Comparison of ENCODE assay signal across 9 mouse cellular contexts in the genomic region with DNA sequence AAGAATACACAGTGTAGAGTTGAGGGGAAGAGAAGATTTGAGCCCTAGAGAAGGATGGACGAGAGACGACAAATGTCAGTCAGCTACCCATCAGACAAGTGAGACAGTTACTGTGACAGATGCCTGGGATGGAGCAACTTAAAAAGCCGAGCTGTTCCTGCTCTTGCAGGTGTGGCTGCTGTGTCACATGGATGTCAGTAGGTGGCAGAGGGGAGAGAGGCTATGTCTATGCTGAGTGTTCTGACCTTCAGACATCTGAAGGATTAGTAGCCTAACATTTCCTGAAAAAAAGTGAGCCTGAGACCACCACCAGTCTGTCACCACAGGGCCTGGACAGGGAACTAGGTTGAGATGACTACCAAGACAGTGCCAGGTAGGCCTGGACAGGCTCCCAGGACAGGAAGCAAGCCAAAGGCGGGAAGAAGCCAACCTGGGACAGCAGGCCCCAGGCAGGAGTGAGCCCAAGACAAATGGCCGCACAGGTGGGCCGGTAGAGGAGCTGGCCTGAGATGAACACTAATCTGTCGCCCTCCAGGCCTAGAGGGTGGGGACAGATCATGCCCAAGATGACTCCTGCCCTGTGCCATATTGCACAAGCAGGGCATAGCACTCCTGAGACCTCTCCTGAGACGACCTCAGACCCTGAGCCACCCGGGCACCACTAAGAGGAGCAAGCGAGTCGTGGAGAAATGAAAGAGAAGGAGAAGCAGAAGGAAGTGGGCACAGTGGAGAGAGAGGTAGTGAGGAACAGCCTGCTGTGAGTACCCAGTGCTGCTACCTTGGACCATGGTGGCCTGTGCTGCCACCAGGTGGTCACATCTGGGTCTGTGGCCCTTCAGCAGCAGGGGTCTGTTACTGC. TPM values are rescaled to one million over a fixed set of nuclear protein-coding genes. Genes with fewer than 3 reads are reported as not detected.
DNase-seq lines count a peak whose midpoint lies in the region; ATAC-seq and TF ChIP-seq lines count a peak whose summit lies in the region.
"Had no signal": no experiment of that assay in that cellular context is flagged by ENCODE, and none has a peak within 500 bp of the region (broad histone marks: within the 10 kb centered on the region; RNA-seq: fewer than 3 reads in every experiment).

No protein-coding gene starts in this region.

- peak; percentile 15 for DNase-seq in left cerebral cortex, postnatal 4 days
- no peak for DNase-seq in left cerebral cortex, postnatal 14 days (ENCODE audit: low spot score in 2 of 2)
- DNase-seq in cerebellum, adult 11-12 months, result peak; percentile 93
- DNase-seq in forebrain, embryonic 14.5 days (ENCODE audit: low spot score), result no peak
- DNase-seq in liver, embryonic 11.5 days (ENCODE audit: low spot score), result peak; percentile 62
- DNase-seq in thymus, postnatal 0 days (ENCODE audit: low spot score), result peak; percentile 37
- no peak for DNase-seq in gastrocnemius, adult 2 months
- no peak for DNase-seq in urinary bladder, adult 2 months (ENCODE audit: low spot score)

- intact Hi-C loops in left cerebral cortex, postnatal 4 days (cut with DNase I), result no loop called here
- intact Hi-C loops in left cerebral cortex, postnatal 14 days (cut with DNase I), result no loop called here
- intact Hi-C loops in gastrocnemius, adult 2 months (cut with DNase I), result no loop called here

- H3K4me1 ChIP-seq in forebrain, embryonic 14.5 days (ENCODE audit: control insufficient read depth, insufficient read depth, low read length), result no peaks in the 10 kb centered on the region
- peaks cover 19% of the 10 kb centered on the region for H3K4me1 ChIP-seq in liver, embryonic 11.5 days (replicated peaks; ENCODE audit: control insufficient read depth, insufficient read depth, low read length)

- no peaks in the 10 kb centered on the region for H3K36me3 ChIP-seq in forebrain, embryonic 14.5 days (ENCODE audit: control insufficient read depth, insufficient read depth, low read length)
- H3K36me3 ChIP-seq in liver, embryonic 11.5 days (ENCODE audit: control insufficient read depth, insufficient read depth, low read length), result no peaks in the 10 kb centered on the region

- H3K4me3 ChIP-seq in forebrain, embryonic 14.5 days (ENCODE audit: low read depth, low read length), result no peak overlapping the region
- no peak overlapping the region for H3K4me3 ChIP-seq in liver, embryonic 11.5 days (ENCODE audit: low read depth, low read length)
- no peak overlapping the region for H3K4me3 ChIP-seq in gastrocnemius, adult 2 months
- H3K4me3 ChIP-seq: myocyte had no signal

- WGBS in forebrain, embryonic 14.5 days, result 79% methylated on average over 11 of the region's 11 CpGs
- 61% methylated on average over 11 of the region's 11 CpGs for WGBS in liver, embryonic 11.5 days

- no peaks in the 10 kb centered on the region for H3K9me3 ChIP-seq in forebrain, embryonic 14.5 days (replicated peaks; ENCODE audit: control insufficient read depth, low read length)
- no peaks in the 10 kb centered on the region for H3K9me3 ChIP-seq in liver, embryonic 11.5 days (ENCODE audit: control insufficient read depth, low read length)

- no peak overlapping the region for H3K27ac ChIP-seq in forebrain, embryonic 14.5 days (ENCODE audit: low read depth, low read length)
- H3K27ac ChIP-seq in liver, embryonic 11.5 days (ENCODE audit: low read depth, low read length), result peak overlapping the region; percentile 90
- H3K27ac ChIP-seq in gastrocnemius, adult 2 months, result no peak overlapping the region

- no peak overlapping the region for H3K9ac ChIP-seq in forebrain, embryonic 14.5 days (ENCODE audit: low read length)
- H3K9ac ChIP-seq in liver, embryonic 11.5 days (ENCODE audit: low read depth, low read length), result peak overlapping the region; percentile 54

- TF ChIP-seq CTCF in gastrocnemius, adult 2 months (IDR thresholded peaks at IDR 0.05), result no peak; the same call in 1 of the 2 replicates

- H3K4me2 ChIP-seq in forebrain, embryonic 14.5 days (ENCODE audit: low read length), result no peak overlapping the region
- peak overlapping the region; percentile 44 for H3K4me2 ChIP-seq in liver, embryonic 11.5 days

- no peaks in the 10 kb centered on the region for H3K27me3 ChIP-seq in forebrain, embryonic 14.5 days (replicated peaks; ENCODE audit: control insufficient read depth, insufficient read depth, low read length)
- H3K27me3 ChIP-seq in liver, embryonic 11.5 days (replicated peaks; ENCODE audit: control insufficient read depth, insufficient read depth, low read length), result no peaks in the 10 kb centered on the region

- peak; percentile 40; the same call in 1 of the 2 replicates for ATAC-seq in forebrain, embryonic 14.5 days
- ATAC-seq in liver, embryonic 11.5 days (replicated peaks; ENCODE audit: low FRiP score), result peak; percentile 84

RNA-seq across cellular contexts. Expression of gene Asb17, which starts 12.8 kb away (rescaled TPM):
- total RNA-seq in left cerebral cortex, postnatal 4 days (2021), result not detected
- total RNA-seq in left cerebral cortex, postnatal 14 days (2021), result not detected
- polyA plus RNA-seq in forebrain, embryonic 14.5 days (2014; fragmentation: Nextera tagmentation; extraction: Ambion mirVana), result not detected in 2 replicates
- polyA plus RNA-seq in liver, embryonic 11.5 days (2014; fragmentation: Nextera tagmentation; extraction: Ambion mirVana), result 8.3 and 9.6 TPM in 2 replicates
- polyA plus RNA-seq in thymus, postnatal 0 days (2015; fragmentation: Nextera tagmentation; extraction: Ambion mirVana), result not detected in 2 replicates
- total RNA-seq in gastrocnemius, adult 2 months (2021), result under 1 TPM in 1 of 2 experiments, not detected in 1; 0.26 TPM
- polyA plus RNA-seq in urinary bladder, adult 2 months (2012; rRNA removed), result 0.11 TPM in 1 of 2 replicates, not detected in the other
- polyA plus RNA-seq: myocyte had no signal

Comparison
In these comparisons a context has a peak if more than half of its experiments do, and no peak if none do; other contexts are left out.
1. DNase-seq: peak in left cerebral cortex, postnatal 4 days (single experiment), cerebellum, adult 11-12 months (single experiment), liver, embryonic 11.5 days (single experiment) and thymus, postnatal 0 days (single experiment); none in left cerebral cortex, postnatal 14 days (0 of 2), forebrain, embryonic 14.5 days (single experiment), gastrocnemius, adult 2 months (single experiment) and urinary bladder, adult 2 months (single experiment).